Mouse (Mus musculus) forebrain, embryonic 14.5 days (tissue): Measurements from ENCODE around the gene Rpl14. TPM values are rescaled to one million over a fixed set of nuclear protein-coding genes. Genes with fewer than 3 reads are reported as not detected.

Source experiments
- ATAC-seq: fragments of 200-750 bp; cut with Nextera tagmentation; 2 replicates; pipeline ENCODE4 v1.8.0; 2017; ENCODE audit warnings: mild to moderate bottlenecking, moderate library complexity
- DNase-seq: peaks from one replicate; pipeline ENCODE4 v3.0.0-alpha.2; 2015; ENCODE audit warnings: low spot score
- H3K27ac ChIP-seq: fragments of 300-500 bp; sonication (generic); 2 replicates; pipeline ENCODE4 v1.5.1; 2014; ENCODE audit warnings: low read depth, mild to moderate bottlenecking, control low read depth, low read length, moderate library complexity
- H3K27me3 ChIP-seq: fragments of 300-500 bp; sonication (generic); replicated peaks from 2 replicates; pipeline ENCODE4 v1.6.1; 2014; ENCODE audit warnings: low read length, control low read depth, mixed read lengths; ENCODE audit not compliant: control insufficient read depth, insufficient read depth
- H3K36me3 ChIP-seq: fragments of 300-500 bp; sonication (generic); 2 replicates; pipeline ENCODE4 v1.6.1; 2014; ENCODE audit warnings: low read length, control low read depth; ENCODE audit not compliant: control insufficient read depth, insufficient read depth
- H3K4me1 ChIP-seq: fragments of 300-500 bp; sonication (generic); 2 replicates; pipeline ENCODE4 v1.6.1; 2014; ENCODE audit warnings: antibody characterized with exemption, low read length, control low read depth; ENCODE audit not compliant: control insufficient read depth, insufficient read depth
- H3K4me2 ChIP-seq: fragments of 300-500 bp; sonication (generic); 2 replicates; pipeline ENCODE4 v1.6.1; 2014; ENCODE audit warnings: mild to moderate bottlenecking, control low read depth, low read length
- H3K4me3 ChIP-seq: fragments of 300-500 bp; sonication (generic); 2 replicates; pipeline ENCODE4 v1.5.1; 2014; ENCODE audit warnings: low read depth, low read length, control low read depth
- H3K9ac ChIP-seq: fragments of 300-500 bp; sonication (generic); 2 replicates; pipeline ENCODE4 v1.6.1; 2014; ENCODE audit warnings: mild to moderate bottlenecking, low read length, control low read depth, moderate library complexity
- H3K9me3 ChIP-seq: fragments of 300-500 bp; sonication (generic); replicated peaks from 2 replicates; pipeline ENCODE4 v1.6.1; 2016; ENCODE audit warnings: low read length, control low read depth, mixed read lengths; ENCODE audit not compliant: control insufficient read depth
- WGBS: fragments of 180-500 bp; shearing (Covaris S2); extraction: QIAGEN DNeasy Blood & Tissue Kit; methylation state at CpG from one replicate; pipeline ENCODE4 v1.1.7; 2014; 5-methylcytosine and 5-hydroxymethylcytosine counted together
- polyA plus RNA-seq: library from polyadenylated mRNA; unstranded; fragments of >200 nt; fragmentation: Nextera tagmentation; extraction: Ambion mirVana; gene quantifications from 2 replicates; pipeline ENCODE4 v1.2.1, GENCODE M21; 2014

The Rpl14 gene
- polyA plus RNA-seq, 1 experiment from 2014 or later, result 595 TPM

DNA sequence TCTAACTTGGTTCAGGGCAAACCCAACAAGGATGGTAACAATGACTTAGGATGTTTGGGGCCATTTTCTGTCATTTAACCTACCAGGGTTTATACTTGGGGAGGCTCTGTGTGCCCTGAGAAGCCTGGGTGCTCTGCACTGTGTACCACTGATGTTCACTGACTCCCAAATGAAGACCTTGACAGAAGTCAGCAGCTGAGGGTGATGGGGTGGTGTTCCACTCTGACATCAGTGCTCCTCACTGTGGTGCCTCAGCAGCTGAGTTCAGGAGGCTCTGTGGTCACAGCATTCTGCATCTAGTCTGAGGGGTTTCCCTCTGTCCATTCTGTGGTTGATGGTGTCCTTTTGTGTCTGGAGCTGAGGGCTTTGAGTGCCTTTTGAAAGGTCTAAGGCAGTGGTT, 39.8 kb downstream of the Rpl14 start:
- Histone ChIP-seq H3K4me1 (no peaks in the 10 kb centered on the region), H3K36me3 (no peaks in the 10 kb centered on the region), H3K9me3 (peaks cover 3% of the 10 kb centered on the region; the same call in 1 of the 2 replicates), H3K4me3 (no peak overlapping the region), H3K4me2 (no peak overlapping the region), H3K9ac (no peak overlapping the region), H3K27me3 (no peaks in the 10 kb centered on the region), H3K27ac (no peak overlapping the region)
- DNase-seq, result no peak
- no peak for ATAC-seq

DNA sequence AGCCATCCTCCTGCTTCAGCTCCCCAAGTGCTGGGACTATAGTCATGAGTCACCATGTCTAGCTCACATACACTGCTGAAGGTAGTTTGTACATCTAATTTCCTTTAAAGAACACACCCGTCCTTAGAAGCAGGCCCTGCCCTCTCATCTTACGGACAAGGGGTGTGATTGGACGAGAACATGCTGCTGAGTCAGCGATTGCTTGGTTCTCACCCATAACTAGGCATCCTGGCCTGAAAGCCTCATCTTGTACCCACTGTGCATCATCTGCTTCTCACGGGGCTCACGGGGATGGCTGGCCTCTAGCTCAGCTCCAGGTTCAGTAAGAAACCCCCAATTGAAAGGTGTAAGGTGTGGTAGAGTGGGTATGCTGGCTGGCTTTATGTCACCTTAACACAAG, 42.8 kb downstream of the Rpl14 start:
- ATAC-seq (no peak), DNase-seq (no peak)
- Histone ChIP-seq H3K27me3 (no peaks in the 10 kb centered on the region), H3K9ac (no peak overlapping the region), H3K36me3 (no peaks in the 10 kb centered on the region), H3K4me1 (peaks cover 2% of the 10 kb centered on the region), H3K4me2 (no peak overlapping the region), H3K9me3 (no peaks in the 10 kb centered on the region), H3K4me3 (no peak overlapping the region), H3K27ac (no peak overlapping the region)
- 95% methylated on average over 6 of the region's 6 CpGs for WGBS

DNA sequence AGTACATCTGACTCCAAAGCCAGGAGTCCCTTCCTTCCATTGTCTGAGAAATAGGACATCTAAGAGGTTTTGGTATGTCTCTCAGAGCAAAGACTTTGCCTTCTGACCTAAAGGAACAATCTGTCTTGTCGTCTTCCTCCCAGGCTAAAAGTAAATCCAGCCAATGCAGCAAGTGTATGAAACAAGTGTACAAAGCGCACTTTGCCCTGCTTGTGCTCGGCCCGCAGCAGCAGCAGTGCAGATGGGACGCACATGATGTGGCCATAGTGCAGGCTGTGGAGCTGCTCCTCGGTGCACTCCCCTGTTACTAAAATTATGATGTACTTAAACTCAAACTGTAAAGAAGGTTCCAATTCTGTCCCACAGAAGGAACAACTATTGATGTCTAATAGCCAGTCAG, 46.9 kb downstream of the Rpl14 start:
- no peaks in the 10 kb centered on the region for H3K27me3 ChIP-seq
- no peak overlapping the region for H3K4me2 ChIP-seq
- no peak overlapping the region for H3K9ac ChIP-seq
- peaks cover 15% of the 10 kb centered on the region for H3K4me1 ChIP-seq
- DNase-seq (no peak), ATAC-seq (no peak)
- no peak overlapping the region for H3K4me3 ChIP-seq
- H3K36me3 ChIP-seq, result no peaks in the 10 kb centered on the region
- H3K27ac ChIP-seq, result no peak overlapping the region
- H3K9me3 ChIP-seq, result peaks cover 7% of the 10 kb centered on the region
- WGBS, result 82% methylated on average over 6 of the region's 6 CpGs

DNA sequence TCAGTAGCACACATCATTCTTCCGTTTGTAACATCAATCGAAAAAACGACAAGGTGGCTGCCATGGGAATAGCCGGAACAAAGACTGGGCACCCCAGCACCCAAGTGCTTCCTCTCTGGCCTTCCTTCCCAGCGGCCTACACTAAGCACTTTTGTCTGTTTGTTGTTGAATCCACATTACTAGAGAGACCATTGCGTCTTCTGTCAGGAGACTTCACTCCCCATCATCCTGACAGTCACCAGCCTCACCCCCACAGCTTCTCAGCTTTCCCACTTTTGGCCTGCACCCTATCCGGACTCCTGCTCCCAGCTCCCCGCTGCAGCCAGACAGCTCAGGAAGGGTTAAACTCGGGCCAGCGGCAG, 48.1 kb downstream of the Rpl14 start:
- H3K9me3 ChIP-seq, result peaks cover 9% of the 10 kb centered on the region
- 1% methylated on average over 10 of the region's 10 CpGs for WGBS
- H3K4me2 ChIP-seq, result peak overlapping the region; percentile 46
- DNase-seq (peak; percentile 8), ATAC-seq (peak; percentile 59)
- H3K27ac ChIP-seq, result peak overlapping the region; percentile 74
- H3K4me3 ChIP-seq, result peak overlapping the region; percentile 13
- peak overlapping the region; percentile 42; the same call in 1 of the 2 replicates for H3K9ac ChIP-seq
- H3K4me1 ChIP-seq, result peaks cover 15% of the 10 kb centered on the region
- H3K27me3 ChIP-seq, result no peaks in the 10 kb centered on the region
- no peaks in the 10 kb centered on the region for H3K36me3 ChIP-seq

DNA sequence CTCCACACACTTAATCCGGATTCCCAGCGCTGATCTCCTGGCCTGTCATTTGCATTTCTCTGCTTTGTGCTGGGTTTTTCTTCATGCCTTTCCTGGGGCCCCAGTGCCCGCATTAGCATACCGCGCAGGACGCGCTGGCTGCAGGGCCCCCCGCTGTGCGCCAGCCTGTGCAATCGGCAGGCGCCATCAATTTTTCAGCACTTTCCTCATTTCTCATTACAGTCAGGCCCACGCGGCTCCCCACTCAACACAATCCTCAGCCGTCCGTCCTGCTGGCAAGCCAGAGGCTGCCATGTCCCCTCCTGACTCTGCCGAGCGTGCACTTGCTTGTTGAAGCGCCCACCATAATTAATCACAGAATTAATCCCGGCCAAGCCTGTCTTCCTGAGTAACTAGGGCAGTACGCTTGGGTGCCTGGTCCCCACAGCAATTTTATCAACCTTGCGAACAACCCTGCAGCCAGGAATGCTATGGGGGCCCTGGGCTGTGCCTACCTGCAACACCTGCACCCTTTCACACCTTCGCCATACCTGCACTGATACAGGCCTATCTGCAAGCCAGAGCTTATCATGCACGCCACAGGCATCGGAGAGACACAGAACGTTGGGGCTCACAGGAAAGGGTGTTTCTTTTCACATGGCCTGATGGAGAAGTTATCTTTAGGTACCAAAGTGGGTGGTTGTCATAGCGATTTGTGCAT, 48.6 kb downstream of the Rpl14 start:
- peak overlapping the region; percentile 13 for H3K4me3 ChIP-seq
- H3K36me3 ChIP-seq, result no peaks in the 10 kb centered on the region
- 5% methylated on average over 26 of the region's 26 CpGs for WGBS

DNA sequence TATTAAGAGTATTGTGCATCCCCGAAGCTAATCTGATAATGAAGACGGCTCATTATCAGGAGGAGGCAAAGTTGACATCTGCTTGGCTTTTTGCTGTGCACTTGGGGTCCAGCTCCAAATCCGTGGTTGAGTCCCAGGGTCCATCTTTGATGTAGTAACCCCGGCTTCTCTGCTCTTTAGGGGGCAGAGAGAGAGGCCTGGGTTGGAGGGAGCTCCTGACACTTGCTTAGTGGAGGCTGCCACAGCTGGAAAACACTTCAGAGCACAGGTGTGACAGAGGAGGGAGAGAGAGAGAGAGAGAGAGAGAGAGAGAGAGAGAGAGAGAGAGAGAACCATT, 49.1 kb downstream of the Rpl14 start:
- Histone ChIP-seq H3K27me3 (no peaks in the 10 kb centered on the region), H3K4me2 (no peak overlapping the region; the same call in 1 of the 2 replicates), H3K9me3 (peaks cover 9% of the 10 kb centered on the region), H3K4me3 (no peak overlapping the region), H3K9ac (0 out of 2 replicates have a peak overlapping the region, but pooled peaks have one; percentile 42), H3K4me1 (peaks cover 15% of the 10 kb centered on the region), H3K36me3 (no peaks in the 10 kb centered on the region), H3K27ac (peak overlapping the region; percentile 74; the same call in 1 of the 2 replicates)
- ATAC-seq, result no peak
- no peak for DNase-seq
- 8% methylated on average over 4 of the region's 4 CpGs for WGBS

More for the DNA sequence above, 48.6 kb downstream of the Rpl14 start:
- peak; percentile 91 for DNase-seq
- H3K27me3 ChIP-seq, result no peaks in the 10 kb centered on the region
- H3K9ac ChIP-seq, result peak overlapping the region; percentile 42; the same call in 1 of the 2 replicates
- peak overlapping the region; percentile 74 for H3K27ac ChIP-seq
- H3K4me2 ChIP-seq, result peak overlapping the region; percentile 46
- peaks cover 9% of the 10 kb centered on the region for H3K9me3 ChIP-seq
- ATAC-seq, result peak; percentile 94
- peaks cover 15% of the 10 kb centered on the region for H3K4me1 ChIP-seq

Other genes with a start within 250 kb of the Rpl14 start
- gene Eif1b, start 79.2 kb upstream of the Rpl14 start, polyA plus RNA-seq, result 454 and 479 TPM in 2 replicates
- gene Entpd3, start 31.6 kb upstream of the Rpl14 start, polyA plus RNA-seq, result 1.1 and 1.5 TPM in 2 replicates